Mouse (Mus musculus) testis, adult 2 months (tissue): ENCODE data around the gene Eno2. TPM values are rescaled to one million over a fixed set of nuclear protein-coding genes. Genes with fewer than 3 reads are reported as not detected.

Experiments
- H3K27ac ChIP-seq: fragments of 200-500 bp; 2 replicates; pipeline ENCODE4 v1.5.1; 2012; ENCODE audit warnings: low read depth, low read length; ENCODE audit not compliant: control insufficient read depth, insufficient read depth
- H3K27me3 ChIP-seq: fragments of 200-500 bp; 2 replicates; pipeline ENCODE4 v1.6.1; 2012; ENCODE audit warnings: mild to moderate bottlenecking, low read length, moderate library complexity; ENCODE audit not compliant: control insufficient read depth, insufficient read depth
- H3K36me3 ChIP-seq: fragments of 200-500 bp; 2 replicates; pipeline ENCODE4 v1.6.1; 2012; ENCODE audit warnings: mild to moderate bottlenecking, low read length; ENCODE audit not compliant: control insufficient read depth, insufficient read depth
- H3K4me1 ChIP-seq: fragments of 200-500 bp; 2 replicates; pipeline ENCODE4 v1.6.1; 2012; ENCODE audit warnings: low read length; ENCODE audit not compliant: control insufficient read depth, insufficient read depth
- H3K4me3 ChIP-seq: fragments of 200-500 bp; 2 replicates; pipeline ENCODE4 v1.5.1; 2012; ENCODE audit warnings: low read depth, mild to moderate bottlenecking, low read length, moderate library complexity, mixed read lengths; ENCODE audit not compliant: control insufficient read depth
- CTCF ChIP-seq: fragments of 200-500 bp; IDR thresholded peaks from 2 replicates; pipeline ENCODE4 v1.5.1; 2012; ENCODE audit warnings: low read depth, mild to moderate bottlenecking, inconsistent platforms, low read length, moderate library complexity; ENCODE audit not compliant: control insufficient read depth, insufficient read depth, insufficient replicate concordance
- POLR2A ChIP-seq: fragments of 200-500 bp; IDR thresholded peaks from 2 replicates; pipeline ENCODE4 v1.6.1; 2012; ENCODE audit warnings: low read depth, mild to moderate bottlenecking, inconsistent platforms, low read length, moderate library complexity; ENCODE audit not compliant: control insufficient read depth
- polyA plus RNA-seq: library from polyadenylated mRNA; depleted of rRNA; stranded (reverse); fragments of >200 nt; gene quantifications from 2 replicates; pipeline ENCODE4 v1.2.3, GENCODE M21; 2012

Eno2 gene
- polyA plus RNA-seq, 1 experiment: 0.63 TPM

GRCm38 (mm10) chr6:124734417-124734816 lies 35.1 kb downstream of the Eno2 start:
- TF ChIP-seq POLR2A: no peak
- no peak for TF ChIP-seq CTCF
- Histone ChIP-seq H3K4me1 (no peaks in the 10 kb centered on the region; the same call in none of the 2 replicates), H3K4me3 (no peak overlapping the region), H3K36me3 (no peaks in the 10 kb centered on the region), H3K27ac (no peak overlapping the region), H3K27me3 (no peaks in the 10 kb centered on the region)

GRCm38 (mm10) chr6:124732476-124733370 lies 36.8 kb downstream of the Eno2 start:
- no peak overlapping the region for H3K27ac ChIP-seq
- no peaks in the 10 kb centered on the region for H3K36me3 ChIP-seq
- no peaks in the 10 kb centered on the region for H3K4me1 ChIP-seq
- TF ChIP-seq POLR2A (no peak), CTCF (no peak)
- no peak overlapping the region for H3K4me3 ChIP-seq
- no peaks in the 10 kb centered on the region for H3K27me3 ChIP-seq

- TF ChIP-seq POLR2A (no peak), CTCF (no peak)
- H3K4me3 ChIP-seq: no peak overlapping the region
- no peaks in the 10 kb centered on the region for H3K36me3 ChIP-seq
- no peaks in the 10 kb centered on the region for H3K4me1 ChIP-seq
- H3K27ac ChIP-seq: no peak overlapping the region
- no peaks in the 10 kb centered on the region for H3K27me3 ChIP-seq
Observed at GRCm38 (mm10) chr6:124731038-124731437, 38.4 kb downstream of the Eno2 start.

- TF ChIP-seq CTCF: no peak
- no peak for TF ChIP-seq POLR2A
- Histone ChIP-seq H3K4me3 (no peak overlapping the region), H3K27ac (no peak overlapping the region), H3K36me3 (no peaks in the 10 kb centered on the region), H3K27me3 (no peaks in the 10 kb centered on the region), H3K4me1 (no peaks in the 10 kb centered on the region)
Observed at GRCm38 (mm10) chr6:124729850-124730705, 39.4 kb downstream of the Eno2 start.

- H3K27me3 ChIP-seq: no peaks in the 10 kb centered on the region
- no peak overlapping the region for H3K4me3 ChIP-seq
- TF ChIP-seq CTCF (no peak), POLR2A (no peak)
- H3K36me3 ChIP-seq: no peaks in the 10 kb centered on the region
- H3K4me1 ChIP-seq: no peaks in the 10 kb centered on the region
- H3K27ac ChIP-seq: no peak overlapping the region
Observed at GRCm38 (mm10) chr6:124728621-124729020, 40.9 kb downstream of the Eno2 start.

GRCm38 (mm10) chr6:124724472-124724871 lies 45.0 kb downstream of the Eno2 start:
- Histone ChIP-seq H3K4me1 (no peaks in the 10 kb centered on the region), H3K27ac (no peak overlapping the region), H3K4me3 (no peak overlapping the region), H3K27me3 (no peaks in the 10 kb centered on the region), H3K36me3 (no peaks in the 10 kb centered on the region)
- TF ChIP-seq CTCF (no peak), POLR2A (no peak)

GRCm38 (mm10) chr6:124723541-124723940 lies 45.9 kb downstream of the Eno2 start:
- H3K4me3 ChIP-seq: no peak overlapping the region
- H3K27me3 ChIP-seq: no peaks in the 10 kb centered on the region
- no peak for TF ChIP-seq CTCF
- TF ChIP-seq POLR2A: no peak

More at GRCm38 (mm10) chr6:124723541-124723940, 45.9 kb downstream of the Eno2 start:
- Histone ChIP-seq H3K27ac (no peak overlapping the region), H3K36me3 (no peaks in the 10 kb centered on the region), H3K4me1 (peaks cover 3% of the 10 kb centered on the region)
